Mouse (Mus musculus) thymus, postnatal 0 days (tissue): Measurements from ENCODE around the gene Rras. TPM values are rescaled to one million over a fixed set of nuclear protein-coding genes. Genes with fewer than 3 reads are reported as not detected.
A peak's percentile ranks its signal among the peaks of the same experiment; 100 is the strongest.
"Not testable (repeated sequence)": the region's sequence is repeated elsewhere in the genome, so short reads cannot be mapped to it uniquely, and the experiment has no call there.

ENCODE experiments used
- DNase-seq: peaks from one replicate; pipeline ENCODE4 v3.0.0-alpha.2; 2015; ENCODE audit warnings: low spot score
- polyA plus RNA-seq: library from polyadenylated mRNA; unstranded; fragments of >200 nt; fragmentation: Nextera tagmentation; extraction: Ambion mirVana; gene quantifications from 2 replicates; pipeline ENCODE4 v1.2.1, GENCODE M21; 2015

Gene Rras
- polyA plus RNA-seq, 1 experiment from 2014 or later, result 37.0 TPM

DNA sequence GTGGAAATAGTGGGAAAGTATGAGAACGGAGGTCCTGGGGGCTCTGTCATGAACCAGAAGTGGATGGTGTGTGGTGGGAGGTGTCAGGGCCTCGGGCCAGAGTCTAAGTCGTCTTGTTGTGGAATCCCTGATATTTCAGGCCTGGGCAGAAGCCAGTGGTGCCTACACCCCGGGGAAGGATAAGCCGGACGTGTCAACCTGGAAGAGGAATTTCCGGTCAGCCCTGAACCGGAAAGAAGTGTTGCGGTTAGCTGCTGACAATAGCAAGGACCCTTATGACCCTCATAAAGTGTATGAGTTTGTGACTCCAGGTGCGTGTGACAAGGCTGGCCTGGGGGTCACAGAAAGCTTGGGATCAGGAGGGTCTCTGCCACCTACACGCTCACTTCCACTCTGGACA, 18.0 kb upstream of the Rras start:
- no peak for DNase-seq

DNA sequence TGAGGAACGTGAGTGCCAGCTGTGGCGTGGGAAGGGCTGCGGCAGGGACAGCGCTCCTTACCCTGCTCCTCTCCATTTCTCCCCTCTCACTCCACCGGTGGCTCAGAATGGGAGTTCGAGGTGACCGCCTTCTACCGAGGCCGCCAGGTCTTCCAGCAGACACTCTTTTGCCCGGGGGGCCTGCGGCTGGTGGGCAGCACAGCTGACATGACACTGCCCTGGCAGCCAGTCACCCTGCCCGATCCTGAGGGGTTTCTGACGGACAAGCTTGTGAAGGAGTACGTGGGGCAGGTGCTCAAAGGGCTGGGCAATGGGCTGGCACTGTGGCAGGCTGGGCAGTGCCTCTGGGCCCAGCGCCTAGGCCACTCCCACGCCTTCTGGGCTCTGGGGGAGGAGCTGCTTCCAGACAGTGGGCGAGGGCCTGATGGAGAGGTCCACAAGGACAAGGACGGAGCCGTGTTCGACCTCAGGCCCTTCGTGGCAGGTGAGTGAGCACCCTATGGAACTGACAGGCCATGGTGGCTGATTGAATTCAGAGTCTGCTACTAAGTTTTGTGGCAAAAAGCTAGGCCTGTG, 17.1 kb upstream of the Rras start:
- no peak for DNase-seq

DNA sequence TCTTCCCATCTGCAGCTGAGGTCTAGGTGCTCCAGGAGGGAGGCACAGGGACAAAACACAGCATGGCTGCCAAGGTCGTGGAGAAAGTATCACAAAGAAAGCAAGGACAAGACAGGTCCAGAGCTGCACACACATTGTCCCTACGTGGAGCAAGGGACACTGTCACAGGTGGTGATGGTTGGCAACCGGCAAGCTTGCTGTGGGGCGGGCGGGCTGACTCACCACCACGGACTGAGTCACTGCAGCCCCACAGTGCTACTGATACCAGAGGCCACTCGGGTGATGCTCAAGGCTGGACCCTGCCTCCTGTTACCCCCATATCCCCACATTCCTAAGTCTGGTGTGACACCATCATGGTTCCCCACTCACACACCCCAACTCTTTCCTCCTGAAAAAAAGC, 15.3 kb upstream of the Rras start:
- no peak for DNase-seq

DNA sequence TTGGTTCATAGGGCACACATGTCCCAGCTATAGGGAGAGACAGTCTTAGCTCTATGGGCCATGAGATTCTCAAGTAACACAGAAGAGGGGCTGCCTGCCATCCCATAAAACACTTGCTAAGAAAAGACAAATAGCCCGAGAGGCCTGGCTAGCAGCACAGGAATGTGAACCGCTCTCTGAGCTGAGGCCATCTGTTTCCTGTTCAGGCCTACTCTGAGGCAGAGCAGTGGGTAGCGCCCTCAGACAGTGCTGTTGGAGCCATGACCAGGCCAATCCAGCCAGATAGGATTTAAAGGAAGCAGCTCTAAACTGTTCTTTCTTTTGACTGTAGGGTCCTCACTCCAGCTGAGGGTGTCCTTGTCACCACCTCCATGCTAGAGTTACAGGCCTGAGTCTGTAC, 13.2 kb upstream of the Rras start:
- DNase-seq, result no peak

DNA sequence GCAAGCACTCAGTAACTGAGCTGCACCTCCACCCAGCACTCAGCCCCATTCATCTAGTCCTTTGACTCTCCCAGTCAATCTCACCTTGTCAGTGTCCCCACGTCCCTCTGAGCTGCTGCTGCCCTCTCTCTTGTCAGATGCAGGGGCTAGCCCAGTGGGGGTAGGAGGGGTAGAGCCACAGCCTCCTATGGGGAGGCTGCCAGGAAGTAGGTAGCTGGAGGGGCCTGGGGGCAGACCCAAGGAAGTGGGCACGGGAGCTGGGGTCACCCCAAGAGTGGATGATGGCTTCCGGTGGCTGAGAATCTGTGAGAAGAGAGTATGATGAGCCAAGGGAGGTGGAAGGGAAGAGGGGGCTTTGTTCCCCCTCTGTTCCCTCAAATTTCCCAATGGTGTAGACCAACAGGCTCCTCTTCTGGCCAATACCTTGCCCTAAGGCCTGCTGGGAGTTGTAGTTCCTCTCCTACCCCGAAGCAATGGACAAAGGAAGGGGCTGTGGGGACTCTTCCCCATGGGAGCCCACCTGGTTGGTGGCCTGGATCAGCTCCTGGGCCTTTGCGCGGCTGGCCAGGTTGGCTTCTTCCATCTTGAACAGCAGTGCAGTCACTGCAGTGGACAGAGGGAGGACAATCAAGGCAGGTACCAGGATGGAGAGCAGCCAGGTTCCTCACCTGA, 12.3 kb upstream of the Rras start:
- no peak for DNase-seq

DNA sequence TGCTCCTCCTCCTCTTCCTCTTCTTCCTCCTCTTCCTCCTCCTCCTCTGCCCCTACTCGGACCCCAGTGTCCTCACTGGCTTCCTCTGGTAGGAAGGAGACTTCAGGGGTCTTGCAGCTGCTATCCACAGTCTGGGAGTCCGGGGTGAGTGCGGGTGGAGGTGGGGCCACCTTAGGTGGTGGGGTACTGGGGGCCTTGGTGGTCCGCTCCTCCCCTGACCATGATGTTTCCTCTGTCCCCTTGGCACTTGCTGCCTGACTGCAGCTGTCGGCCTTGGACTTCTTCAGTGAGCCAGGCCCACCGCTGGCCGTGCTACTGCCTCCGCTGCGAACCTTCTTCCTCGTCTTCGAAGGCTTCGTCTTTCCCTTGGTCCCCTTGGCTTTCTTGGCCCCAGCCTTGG, 11.3 kb upstream of the Rras start:
- DNase-seq, result no peak

DNA sequence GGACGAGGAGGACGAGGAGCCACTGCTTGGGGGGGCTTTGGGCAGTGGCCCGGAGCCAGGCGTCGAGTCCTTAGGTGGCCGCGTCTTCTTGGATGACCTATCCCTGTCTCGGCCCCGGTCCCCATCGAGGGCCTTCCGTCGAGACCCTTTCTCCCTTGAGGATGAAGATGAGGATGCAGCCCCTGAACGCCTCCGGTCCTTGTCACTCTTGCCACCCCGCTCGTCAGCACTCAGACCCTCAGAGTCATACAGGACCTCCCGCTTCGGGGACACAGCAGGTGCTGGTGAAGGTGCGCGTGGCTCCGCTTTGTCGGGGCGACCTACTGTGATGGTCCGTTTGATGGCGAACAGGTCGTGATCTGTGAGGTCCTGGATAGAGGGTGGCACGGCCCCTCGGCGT, 10.6 kb upstream of the Rras start:
- DNase-seq, result no peak

DNA sequence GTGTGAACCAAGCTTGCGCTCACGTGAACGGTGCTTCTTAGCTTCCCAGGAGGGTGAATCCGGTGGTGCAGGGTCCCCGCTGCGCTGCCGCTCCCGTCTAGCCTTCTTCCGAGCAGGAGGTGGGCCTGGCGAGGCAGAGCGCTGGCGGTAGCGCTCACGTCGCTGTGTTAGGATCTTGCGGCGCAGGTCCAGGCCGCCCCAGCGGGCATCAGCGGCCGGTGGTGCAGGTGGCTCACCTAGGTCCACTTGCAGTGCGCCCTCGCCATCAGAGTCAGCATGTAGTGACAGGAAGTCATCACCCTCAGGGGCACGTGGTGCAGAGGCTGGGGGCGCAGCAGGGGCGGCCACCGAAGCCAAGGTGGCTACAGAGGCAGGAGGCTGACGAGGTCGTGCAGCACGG, 9.9 kb upstream of the Rras start:
- DNase-seq, result no peak

DNA sequence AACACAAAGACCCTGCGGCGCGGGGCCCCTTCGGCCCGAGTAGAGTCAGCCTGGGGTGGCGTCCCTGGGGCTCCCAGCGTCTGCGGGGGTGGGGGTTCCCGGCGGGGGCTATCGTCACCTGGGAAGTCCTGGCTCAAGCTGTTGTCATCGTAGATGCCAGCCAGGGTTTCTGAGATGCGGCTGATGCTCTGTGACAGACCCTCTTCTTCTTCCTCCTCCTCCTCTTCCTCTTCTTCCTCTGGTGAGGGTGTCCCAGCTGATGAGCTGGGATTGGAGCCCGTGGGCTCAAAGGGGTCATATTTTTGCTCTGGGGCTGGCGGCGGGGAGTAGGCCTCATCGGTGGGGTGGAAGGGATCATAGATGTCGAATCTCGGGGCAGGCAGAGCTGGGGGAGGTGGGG, 9.3 kb upstream of the Rras start:
- DNase-seq, result no peak

DNA sequence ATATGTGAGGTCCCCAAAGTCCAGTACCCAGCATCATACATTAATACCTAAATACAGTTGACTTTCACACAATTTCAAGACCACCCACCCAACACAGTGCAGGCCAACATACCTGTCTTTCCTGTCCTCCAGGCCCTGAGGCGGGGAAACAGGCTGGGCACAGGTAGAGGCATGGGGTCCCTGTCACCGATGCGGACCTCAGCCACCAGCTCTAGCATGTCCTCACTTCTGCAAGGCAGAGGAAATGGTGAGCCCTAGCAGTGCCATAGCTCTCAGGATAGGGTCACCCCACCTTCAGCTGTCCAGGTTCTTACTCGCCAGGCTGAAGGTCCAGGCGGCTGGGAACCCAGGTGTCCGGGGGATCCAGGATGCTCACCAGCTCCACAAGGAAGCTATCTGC, 5.8 kb upstream of the Rras start:
- no peak for DNase-seq

DNA sequence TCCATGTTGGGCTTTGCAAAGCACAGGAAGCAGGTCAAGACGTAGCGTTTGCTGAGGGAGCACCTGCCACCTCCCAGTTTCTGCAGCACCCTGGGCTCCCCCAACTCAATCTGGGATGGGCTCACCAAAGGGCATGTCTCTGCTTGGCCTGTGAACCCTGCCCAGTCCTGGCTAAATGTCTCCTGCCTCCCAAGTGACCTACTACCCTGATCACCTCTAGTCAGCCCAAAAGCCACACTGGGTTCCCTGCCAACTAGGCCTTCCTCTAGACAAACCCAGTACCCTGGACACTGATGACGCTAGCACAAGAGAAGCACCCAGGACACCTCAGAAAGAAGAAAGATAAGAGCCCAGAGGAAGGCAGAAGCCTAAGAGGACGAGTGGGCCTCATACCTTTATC, 4.9 kb upstream of the Rras start:
- no peak for DNase-seq

DNA sequence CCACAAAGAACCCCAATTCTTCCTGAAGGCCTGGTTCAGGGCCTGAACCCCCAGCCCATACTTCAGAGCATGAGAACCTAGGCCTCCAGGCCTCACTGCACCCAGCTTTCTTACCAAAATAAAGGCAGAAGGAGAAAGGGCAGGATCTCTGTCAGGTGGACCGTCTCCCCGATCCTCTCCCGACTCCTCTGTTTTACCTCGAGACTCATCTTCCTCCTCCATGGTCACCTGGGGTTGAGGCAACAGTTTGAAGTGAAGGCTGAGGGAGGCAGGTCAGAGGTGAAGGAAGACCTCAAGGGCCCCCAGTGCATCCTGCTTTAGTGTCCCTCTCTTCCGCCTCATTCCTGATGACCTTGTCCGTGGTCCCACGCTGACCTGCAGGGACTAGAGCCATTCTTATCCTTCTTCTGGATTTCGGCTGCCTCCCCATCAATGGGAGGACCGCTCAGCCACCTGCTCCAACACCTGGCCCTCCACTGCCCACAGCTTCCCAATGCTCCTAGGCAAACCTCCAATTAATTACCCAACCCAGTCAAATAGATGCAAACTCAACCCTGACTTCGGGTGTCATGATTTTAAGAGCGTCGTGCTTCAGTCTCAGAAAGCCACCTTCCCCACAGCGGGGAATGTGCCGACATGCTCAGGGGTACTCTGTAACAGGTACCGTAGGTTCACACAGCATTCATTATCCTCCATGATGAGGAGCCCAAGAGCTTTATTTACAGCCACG, 4.2 kb upstream of the Rras start:
- DNase-seq, result no peak

DNA sequence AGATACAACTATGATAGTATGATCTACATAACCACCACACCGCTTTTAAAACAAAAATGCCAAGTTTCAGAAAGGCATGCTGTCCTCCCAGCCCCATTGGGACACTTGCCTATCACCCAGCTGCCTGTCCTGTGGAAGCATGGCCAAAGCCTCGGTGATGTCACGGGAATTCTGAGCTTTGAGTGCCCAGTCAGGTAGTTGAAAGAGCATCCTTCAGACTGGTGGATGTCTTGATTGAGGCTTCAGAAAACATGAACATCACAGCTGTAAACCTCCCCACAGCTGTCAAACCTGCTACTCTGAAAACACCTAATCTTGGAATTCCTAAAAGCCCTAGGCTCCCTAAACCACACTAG, 3.7 kb upstream of the Rras start:
- DNase-seq, result no peak

DNA sequence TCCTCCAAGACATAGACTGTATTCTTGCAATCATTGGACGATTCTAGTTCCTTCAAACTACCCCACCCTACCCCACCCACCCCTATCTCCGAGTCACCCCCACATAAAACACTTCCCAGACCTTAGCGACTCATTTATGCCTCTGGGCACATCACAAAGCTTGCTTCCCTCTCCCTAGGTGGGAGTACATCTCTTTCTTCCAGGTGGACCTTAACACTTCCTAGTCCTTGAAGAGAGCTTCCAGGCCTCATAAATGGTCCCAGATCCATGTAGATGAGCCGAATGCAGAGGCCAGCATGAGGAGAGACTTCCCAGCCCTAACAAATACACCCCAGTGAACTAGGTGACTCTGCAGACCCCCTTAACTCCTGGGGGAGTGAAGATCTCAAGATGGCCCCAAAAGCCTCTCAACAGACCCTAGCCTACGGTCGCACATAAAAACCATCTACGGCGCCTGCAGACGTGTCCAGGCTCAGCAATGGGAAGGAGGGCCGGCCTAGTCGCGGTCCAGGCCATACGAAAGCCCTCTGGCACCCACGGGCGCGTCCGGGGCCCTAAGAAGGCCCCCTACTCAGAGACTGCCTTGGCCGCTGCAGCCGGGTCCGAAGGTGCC, 2.3 kb upstream of the Rras start:
- DNase-seq, result no peak

DNA sequence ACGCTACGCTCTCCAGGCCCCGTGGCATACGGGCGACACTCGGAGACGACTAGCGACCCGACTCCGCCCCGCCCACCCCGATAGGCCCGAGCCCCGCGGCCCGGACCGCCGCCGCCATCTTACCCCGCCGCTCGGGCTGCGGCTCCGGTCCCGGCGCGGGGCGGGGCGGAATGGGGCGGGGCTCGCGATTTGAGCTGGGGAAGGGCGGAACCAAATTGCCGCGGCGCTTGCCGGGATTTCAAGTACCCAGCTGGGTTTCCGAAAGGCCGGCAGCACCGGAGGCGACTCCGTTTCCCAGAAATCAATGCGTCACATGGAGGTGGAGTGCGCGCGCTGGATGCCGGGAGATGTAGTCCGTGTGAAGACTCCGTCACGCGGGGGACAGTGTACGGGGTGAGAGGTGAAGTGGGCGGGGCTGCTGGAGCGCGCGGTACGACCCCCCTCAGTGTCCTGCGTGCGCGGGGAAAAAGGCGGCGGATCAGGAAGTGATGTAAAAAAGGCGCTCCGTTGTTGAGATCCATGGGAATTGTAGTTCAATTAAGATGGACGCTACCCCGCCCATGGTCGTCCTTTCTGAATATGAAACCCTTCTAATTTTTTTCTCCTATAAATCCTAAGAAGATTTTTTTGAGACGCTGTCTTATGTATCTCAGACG, 1.7 kb upstream of the Rras start, which contains the start of gene Scaf1:
Gene Scaf1, minus strand, starts transcription at position 407 of the 656 bp plus-strand sequence.
- peak; percentile 100 for DNase-seq

DNA sequence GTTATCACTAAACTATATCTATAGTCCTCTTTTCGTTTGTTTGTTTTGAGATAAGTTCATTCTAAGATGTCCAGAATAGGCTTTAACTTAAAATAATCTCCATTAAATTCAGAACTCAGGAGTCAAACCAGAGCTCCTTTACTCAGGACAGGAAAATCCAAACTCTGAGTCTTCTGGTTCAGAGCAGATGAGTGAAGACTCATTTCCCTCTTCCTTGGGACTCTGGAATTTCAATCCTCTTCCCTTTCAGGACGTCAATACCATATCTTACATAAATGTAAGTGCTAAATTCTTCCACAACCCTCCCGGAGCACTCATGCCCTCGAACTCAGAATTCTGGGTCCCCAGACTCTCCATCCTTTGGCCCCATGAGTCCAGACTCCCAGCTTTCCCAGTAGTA, 1.0 kb upstream of the Rras start:
- DNase-seq, result peak; percentile 18

DNA sequence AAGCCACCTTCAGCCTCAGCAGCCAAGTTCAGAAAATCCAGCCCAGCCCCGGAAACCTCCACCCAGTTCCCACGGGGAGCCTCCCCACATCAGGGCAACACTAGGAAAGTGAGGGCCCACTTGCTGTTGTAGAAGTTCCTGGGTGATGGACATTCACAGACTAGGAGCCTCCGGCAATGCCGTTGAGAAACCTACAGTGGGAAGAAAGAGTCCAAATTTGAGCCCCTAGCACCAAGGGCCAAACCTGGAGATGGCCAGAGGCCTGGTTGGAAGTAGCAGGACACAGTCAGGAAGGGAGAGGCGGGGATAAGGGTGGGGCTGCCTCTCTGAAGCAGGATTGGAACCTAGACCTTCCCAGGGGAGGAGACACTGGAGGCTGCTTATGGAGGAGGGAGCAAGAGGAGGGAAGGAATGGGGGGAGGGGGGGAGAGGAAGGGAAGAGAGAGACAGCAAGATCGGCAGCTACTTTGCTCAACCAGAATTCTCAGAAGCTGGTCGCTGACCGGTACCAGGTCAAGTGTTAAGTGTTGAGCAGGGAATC, 1.3 kb downstream of the Rras start:
- DNase-seq, result no peak

DNA sequence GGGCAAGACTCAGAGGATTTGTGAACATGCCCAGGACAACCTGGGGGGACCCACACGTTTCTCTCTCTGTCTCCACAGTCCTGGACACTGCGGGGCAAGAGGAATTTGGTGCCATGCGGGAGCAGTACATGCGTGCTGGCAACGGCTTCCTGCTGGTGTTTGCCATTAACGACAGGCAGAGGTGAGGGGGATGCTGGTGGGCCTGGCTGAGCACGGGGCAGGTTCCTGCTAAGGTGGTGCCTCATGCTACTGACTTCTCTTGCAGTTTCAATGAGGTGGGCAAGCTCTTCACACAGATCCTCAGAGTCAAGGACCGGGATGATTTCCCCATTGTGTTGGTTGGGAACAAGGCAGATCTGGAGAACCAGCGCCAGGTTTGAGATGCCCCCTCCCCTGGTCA, 2.5 kb downstream of the Rras start:
- no peak for DNase-seq

DNA sequence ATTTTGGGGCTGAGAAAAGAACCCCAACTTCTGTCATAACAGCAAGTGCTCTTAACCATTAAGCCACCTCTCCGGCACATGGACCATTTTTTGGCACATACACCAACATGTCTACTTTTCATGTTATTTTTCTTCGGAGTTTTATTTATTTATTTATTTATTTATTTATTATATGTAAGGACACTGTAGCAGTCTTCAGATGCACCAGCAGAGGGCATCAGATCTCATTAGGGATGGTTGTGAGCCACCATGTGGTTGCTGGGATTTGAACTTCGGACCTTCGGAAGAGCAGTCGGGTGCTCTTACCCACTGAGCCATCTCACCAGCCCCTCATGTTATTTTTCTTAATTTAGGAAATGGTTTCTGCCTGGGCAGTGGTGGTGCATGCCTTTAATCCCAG, 6.0 kb downstream of the Rras start:
- DNase-seq, result not testable (repeated sequence)

DNA sequence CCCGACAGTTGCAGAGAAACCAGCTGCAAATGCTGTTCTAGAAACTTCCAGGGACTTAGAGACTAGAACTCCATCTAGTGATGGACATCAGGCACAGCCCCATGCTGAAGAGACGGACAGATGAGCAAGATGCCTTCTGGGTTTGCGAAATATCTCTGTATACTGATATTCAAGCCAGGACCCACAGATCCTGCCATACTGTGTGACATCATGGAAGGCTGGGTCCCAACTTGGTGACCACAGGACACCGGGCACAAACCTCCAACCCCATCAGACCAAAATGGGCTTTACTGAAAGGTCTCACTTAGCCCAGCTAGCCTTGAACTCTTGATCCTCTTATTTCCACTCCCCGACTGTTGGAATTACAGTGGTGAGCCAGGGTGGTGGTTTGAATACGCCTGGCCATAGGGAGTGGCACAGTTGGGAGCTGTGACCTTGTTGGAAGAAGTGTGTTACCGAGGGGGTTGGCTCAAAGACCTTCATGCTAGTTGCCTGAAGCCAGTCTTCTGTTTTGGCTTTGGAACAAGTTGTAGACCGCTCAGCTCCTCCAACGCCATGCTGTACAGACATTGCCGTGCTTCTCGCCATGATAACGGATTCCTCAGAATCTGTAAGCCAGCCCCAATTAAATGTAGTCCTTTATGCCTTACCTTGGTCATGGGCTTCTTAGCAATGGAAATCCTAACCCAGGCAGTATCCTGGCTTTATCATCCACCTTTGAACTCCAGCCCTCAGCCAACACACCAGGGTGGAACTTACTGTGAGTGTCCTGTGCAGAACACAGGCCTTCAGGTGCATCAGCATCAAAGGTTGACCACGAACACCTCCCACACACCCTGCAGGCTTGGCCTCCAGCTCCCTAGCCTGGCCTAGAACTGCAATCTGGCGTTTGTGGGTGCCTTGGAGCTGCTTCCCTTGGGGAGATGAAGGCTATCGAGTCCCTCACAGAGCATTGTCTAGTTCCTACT, 6.8 kb downstream of the Rras start:
- DNase-seq, result no peak
